Mouse (Mus musculus): ENCODE measurements at regions not wholly inside any gene's neighbourhood (a gene's known extent, or its start where the extent isn't known, plus 50 kb on each side); places are given as distances from the start of the nearest gene placed in this dataset.

DNA sequence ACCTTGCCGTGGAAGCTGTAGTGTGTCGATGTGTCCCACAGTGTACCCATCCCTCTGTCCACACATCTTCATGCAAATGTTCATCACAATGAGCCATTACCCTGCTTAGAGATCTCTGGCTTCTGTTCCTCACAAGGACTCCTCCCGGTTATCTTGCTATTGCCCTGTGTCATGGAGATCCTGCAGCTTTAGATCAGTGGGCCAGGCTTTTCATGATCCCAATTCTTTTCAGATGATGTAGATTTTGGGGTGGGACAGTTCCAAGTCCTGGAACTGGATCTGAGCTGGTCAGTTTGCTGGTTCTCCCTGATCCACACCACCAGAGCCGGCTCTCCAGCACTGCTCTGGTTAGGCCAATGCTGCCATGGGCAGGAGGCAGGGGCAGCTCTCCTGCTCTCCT lies 161.2 kb downstream of the Tfap2c start:
- no peak for DNase-seq

DNA sequence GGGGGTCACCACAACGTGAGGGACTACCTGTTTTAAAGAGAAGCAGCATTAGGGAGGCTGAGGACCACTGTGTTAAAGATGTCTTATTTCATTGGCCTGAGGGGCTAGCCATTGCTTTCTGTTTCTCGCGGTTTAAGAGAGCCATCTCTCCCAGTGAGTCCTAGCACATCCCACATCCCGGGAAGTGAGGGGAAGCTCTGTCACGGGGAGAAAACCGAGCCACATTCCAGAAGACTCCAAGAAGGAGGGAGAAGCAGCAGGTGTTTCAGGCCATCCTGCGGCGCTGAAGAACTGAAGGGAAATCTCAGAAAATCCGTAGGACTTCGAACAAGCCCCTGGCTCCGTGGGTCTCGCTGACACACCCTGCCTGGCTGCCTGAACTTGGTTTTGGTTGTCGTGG lies 177.3 kb downstream of the Tfap2c start:
- DNase-seq = no peak

DNA sequence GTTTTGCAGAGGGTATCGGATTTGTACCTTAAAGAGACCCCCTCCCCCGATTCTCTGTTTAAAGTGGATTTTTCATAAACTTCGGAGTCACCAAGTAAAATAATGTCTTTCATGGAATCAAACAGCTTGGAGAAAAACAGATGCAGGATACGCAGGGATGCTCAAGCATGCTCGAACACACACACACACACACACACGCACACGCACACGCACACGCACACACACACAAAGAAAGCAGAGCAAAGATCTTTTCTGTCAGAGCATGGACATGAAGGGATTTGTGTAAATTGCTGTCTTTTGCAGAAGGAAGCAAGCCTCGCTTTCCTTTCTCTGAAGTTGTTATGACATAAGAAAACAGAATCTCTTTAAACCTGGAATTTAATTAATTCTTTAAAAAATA lies 178.2 kb downstream of the Tfap2c start:
- no peak for DNase-seq

DNA sequence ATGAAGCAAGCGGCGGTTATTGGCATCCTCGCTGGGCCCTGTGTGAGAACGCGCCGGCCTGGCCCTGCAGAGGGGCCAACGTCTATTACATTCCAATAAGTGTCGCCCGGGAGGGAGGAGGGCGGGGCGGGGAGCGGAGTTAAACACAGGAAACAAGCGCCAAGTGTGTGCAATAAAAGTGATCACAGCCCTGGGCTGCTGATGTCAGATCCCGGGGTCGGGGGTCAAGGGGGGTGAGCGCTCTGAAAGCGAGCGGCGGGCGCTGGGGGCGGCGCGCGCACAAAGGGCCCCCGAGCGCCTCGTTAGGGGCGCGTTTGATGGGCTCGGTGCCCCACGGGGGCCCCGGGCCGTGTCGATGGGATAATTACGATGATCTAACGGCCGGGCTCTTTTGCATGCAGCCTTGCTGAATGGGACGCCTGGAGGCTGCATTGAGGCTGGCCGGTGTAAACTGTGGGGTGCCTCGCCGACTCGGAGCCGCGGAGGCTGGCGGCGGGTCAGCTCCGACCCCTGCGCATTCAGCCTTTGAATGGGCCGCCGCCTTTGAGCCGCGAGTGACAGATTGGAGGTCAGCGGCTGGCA lies 178.9 kb downstream of the Tfap2c start:
- no peak for DNase-seq

DNA sequence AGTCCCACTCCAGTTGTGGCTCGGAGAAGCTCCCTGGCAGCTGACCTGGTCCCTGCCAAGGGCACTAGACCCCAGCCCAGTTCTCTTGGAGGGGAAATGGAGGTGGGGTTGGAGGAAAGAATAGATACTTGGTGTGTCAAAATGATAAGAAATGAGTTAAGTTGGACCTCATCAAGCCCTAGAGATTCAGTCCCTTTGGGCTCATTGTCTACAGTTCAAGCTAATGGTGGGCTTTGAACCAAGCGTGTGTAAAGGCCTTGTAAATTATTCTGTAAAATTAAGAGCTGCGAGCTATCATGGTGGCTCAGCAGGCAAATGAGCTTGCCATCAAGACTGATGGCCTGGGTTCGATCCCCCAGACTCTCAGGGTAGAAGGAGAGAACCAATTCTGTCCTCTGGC lies 179.8 kb downstream of the Tfap2c start:
- DNase-seq = no peak

DNA sequence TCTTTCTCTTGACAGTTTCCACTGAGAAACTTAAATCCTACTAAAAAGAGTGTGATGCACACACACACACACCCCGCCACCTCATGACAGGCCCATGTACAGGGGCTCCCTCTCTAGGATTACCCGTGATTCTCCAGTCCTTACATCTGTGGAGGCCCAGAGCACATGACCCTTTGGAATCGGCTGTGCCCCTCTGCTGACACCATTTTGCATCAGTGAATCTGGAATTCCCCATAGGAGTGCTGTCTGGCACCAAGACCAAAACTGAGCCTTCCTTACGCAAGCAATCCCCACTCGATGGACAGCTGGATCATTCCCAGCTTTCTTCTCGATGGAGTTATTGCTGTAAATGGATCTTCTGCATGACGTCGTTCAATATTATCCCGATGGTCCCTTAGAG lies 180.3 kb downstream of the Tfap2c start:
- DNase-seq = no peak

DNA sequence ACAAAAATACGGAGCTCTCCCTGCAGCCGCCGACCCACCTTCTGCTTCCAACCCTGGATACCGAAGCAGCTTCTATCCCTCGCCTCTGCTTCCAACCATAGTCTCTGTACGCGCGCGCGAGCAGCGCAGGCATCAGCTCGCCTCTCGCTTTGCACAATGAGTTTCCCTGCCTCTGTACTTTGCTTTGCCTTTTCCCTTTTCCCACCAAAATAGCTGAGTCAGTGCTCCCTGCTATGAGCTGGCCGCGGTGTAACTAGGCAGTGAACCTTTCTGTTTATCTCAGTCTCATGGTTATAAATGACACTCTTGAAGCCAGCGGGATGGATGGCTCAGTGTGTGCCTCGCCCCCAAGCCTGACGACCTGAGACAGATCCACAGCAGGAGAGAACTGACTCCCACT lies 182.0 kb downstream of the Tfap2c start:
- no peak for DNase-seq

DNA sequence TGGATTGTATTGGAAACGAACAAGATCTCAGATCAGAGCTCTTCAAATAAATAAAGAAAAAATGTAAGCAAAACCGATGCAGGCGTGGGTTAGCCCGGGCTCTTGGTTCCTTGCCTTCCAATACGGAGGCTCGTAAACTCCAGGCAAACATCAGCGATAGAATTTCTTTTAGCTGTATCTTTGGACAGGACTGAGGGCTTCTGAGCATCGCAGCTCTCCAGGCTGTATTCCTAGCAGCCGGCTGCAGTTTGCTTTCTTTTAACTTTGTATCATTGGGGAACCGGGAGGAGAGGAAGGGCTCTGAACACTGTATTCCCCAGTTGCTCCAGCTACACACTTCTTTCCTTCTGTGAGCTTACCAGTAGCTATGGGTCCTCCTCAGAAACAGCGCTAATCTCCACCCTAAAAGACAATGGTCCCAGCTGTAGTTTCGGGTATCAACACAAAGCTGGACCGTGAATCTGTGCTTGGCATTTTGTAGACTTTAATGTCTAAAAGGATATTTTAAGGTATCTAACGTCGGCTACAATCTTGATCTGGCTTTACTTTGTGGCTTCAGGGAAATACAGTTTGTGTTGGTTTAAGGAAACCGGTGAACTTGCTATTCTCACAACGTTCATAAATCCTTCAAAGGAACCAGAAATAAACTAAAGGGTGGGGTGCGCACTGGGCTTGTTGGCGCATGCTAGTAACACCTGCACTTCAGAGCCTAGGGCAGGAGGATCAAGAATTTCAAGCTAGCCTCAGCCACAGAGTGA lies 183.2 kb downstream of the Tfap2c start:
- no peak for DNase-seq

DNA sequence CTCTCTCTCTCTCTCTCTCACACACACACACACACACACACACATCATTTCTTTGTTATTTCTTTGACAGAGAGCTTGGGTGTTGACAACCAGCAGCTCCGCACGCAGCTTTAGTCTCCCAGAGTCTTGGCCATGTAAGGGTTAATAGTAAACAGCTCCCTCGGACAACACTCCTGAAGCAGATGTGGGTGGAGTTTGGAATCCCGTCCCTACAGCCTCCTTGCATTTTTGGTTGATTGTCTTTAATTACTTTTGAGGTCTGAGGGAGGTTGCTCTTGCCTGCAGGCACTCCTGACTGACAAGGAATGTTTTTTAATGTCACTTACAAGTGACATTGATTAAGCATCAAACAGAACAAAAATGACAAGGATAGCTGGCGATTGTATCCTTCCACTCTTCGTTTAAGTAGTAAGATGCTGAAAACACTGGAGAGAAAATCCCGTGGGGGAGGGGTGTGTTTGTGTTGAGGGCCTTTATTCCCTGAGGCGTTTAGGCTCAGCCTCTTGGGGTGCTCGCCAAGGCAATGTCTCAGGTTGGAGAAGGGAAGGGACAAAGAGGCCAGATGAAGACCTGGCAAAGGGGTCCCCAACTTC lies 184.1 kb downstream of the Tfap2c start:
- DNase-seq = no peak

DNA sequence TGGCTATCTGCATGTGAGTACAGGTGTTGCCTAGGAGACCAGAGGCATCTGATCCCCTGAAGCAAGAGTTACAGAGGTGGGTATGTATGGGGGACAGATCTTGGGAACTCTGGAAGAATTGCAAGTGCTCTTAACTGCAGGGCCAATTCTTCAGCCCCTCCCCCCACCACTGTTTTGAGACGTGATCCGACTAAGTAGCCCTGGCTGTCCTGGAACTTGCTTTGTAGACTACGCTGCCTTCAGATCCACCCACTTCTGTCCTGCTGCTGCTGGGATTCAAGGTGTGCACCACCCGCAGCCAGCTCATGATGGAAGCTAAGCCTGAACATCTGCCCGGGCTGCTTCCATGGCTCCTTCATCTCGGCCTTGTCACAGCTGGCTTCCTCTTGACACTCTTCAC lies 186.2 kb downstream of the Tfap2c start:
- DNase-seq = no peak

DNA sequence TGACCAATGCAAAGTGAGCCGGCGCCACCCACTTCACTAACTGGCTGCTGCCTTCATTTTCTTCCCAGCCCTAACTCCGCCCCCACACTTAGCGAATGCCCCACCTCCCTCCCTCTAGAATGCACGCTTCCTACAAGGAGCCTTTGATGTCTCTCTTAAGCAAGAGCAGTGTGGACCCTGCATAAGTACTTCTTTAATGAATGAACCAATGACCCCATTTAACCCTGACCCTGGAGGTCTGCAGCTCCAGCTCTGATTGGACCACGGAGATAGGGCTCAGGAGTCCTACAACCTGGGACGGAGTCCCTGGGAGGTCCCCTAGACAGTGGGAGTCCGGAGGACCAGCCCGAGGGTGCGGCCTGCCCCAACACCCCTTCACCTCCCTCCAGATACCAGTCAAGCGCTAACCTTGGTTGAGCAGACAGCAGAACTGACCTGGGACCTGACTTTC lies 189.7 kb downstream of the Tfap2c start:
- DNase-seq = no peak

DNA sequence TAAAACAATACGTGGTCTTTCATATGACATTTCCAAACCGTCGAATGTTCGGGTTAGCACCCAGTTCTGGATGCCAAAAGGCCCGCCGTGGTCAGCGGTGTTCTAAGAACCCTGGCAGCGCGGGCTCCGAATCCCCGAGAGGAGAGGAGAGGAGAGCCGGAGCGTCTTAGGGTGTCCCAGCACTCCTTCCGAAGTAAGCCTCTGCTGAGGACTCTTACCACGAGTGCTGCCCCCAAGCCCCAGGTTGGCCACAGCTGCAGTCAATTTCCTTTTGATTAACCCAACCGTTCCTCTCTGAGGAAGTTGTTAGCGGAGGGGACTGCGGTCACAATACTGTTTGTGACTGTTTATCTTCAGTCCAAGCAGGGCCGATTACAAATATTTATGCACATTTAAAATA lies 190.1 kb downstream of the Tfap2c start:
- DNase-seq = no peak

DNA sequence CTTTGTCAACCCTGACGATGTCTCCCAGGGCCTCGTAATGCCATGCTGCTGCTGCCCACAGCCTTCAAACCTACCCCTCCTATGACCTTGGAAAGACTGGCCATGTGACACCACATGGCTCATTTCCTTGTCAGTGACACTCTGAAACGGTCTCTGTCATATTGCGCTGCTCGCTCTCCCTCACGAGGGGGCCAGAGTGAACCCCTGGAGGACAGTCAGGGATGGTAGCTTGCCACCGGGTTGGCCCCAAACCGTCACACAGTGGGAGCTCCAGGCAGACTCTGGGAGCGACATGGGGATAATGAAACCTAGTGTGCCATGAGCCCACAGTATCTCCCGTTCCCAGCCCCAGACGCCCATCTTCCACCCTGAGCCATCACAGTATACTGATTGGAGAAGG lies 188.8 kb downstream of the Bmp7 start:
- no peak for DNase-seq

DNA sequence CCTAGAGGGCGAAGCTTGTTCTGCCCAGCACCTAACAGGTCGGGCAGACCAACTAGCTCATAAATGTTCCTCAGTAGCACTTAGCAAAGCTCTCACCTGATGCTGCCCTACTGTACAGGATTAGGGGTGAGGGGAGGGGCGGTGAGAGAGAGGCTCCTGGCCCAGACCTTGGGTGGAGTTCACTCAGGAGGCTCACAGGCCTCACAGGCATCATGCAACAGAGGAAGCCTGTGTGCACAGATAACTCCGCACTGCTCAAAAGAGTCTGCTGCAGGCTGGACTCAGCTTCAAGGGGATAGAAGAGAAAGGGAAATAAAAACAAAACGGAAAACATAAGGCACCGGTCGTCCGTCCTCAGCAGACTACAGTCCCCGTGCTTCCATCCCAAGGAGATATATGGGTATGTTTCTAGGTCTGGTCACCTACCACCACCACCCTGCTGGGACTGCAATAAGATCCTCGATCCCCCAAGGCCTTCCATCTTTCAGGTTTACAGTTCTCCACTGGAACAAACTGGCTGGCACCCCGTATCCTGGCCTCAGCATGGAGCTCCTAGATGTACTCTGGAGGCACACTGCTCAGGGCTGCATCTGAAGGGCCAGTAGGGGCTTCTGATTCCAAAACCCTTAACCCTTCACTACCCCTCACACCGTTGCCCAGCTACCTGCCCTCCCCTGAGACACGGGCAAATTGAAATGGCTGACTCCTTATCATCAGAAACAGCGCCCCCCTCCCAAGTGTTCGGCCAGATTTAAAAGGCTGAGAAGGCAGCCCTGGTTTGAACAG lies 184.2 kb downstream of the Bmp7 start:
- DNase-seq = no peak

DNA sequence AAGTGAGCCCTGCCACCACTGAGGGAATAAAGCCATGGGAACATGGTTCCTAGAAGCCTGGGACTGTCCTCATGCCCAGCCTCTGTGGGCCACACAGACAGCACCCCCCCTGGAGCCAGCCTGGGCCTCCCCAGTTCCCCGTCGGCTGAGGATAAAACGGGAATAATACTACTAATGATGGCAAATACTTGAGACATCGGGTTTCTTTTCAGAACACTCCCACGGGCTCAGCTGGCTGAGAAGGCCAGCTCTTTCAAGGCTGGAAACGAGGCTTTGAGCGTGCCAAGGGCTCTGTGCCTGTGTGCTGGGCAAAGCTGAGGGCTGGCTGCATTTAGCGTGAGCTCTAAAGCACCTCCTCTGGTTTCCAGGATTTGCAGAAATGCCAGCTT lies 183.7 kb downstream of the Bmp7 start:
- peak; percentile 66 for DNase-seq

DNA sequence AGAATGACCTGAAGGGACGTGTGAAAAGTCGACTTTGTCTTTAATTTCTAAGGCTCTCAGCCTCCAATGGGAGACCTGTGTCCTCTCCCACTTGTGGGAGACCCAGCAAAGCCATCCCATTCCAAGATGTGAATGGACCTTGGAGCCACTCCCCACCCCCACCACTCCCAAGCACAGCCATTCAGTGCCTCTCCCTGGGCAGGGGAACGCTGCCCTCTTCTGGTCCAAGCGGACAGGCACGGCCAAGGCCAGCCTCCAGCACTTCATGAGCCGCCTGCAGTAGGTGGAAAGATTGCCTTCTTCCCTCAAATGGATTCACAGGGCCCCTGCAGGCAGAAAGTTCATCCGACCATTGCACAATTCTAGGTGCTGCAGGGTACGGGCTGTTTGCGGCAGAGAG lies 181.6 kb downstream of the Bmp7 start:
- peak; percentile 12 for DNase-seq

DNA sequence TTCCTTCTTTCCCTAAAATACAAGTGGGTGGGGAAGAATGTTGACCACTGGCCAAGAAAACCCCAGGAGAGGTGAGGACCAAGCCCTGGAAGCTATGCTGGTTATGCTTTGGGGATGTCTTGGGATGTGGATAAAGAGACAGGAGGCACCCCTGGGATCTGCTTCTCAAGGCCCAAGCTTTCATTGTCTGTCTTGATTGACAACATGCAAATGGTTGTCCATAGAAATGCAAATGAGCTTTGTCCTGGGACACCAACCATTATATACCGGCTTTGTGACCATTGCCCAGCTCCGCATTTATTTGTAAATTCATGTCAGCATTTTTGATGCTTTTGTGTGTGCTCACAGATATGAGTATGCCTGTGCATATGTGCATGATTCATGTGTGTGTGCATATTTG lies 174.9 kb downstream of the Bmp7 start:
- DNase-seq = no peak

DNA sequence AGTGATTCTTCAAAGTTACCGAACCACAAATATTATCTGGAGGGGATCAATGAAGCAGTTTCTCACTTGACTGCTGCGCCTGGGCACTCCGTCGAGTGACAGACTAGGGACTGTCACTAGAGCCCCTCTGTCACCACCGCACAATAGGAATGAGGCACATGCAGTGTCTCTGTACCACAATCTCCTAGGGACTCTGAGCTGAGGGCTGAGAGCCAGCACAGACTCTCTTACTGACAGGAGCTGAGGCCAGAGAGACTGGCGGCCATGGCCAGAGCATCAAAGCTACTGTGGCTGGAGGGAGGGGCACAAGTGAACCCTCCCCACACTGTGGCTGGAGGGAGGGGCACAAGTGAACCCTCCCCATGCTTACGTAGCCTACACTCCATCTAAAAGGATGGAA lies 173.7 kb downstream of the Bmp7 start:
- no peak for DNase-seq

DNA sequence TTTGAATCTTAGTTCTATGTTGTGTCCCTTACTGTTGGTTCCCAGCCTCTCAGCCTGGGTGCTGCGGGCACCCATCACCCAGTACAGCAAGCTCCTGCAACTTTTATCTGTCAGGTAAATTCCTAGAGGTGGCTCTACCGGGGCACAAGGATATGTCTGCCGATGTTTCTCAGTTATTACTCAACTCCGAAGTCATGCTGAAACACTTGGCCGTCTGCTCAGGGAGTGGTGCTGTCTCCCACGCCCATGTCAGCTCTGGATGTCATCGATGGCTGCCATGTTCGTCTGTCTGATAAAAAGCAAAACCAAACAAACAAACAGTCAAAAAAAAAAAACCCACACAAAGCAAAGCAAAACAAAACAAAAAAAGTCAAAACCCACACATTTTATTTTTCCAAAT lies 171.4 kb downstream of the Bmp7 start:
- no peak for DNase-seq

DNA sequence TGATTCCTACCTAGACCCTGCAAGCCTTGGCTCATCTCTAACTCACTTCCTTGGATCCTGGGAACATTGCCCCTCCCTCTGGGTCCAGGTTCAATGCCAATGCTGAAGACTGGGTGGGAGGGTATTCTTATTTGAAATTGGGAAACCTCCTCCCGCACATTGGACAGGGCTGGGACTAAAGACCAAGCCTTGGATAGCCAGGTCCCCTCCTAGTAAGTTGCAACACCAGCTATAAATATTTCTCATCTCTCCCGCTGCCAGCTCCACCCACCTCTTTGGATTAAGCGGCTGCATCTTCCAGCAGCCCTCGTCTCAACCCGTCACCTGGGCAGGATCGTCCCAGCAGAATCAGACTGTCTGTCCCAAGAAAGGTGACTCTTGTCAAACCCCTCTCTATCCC lies 170.1 kb downstream of the Bmp7 start:
- no peak for DNase-seq

DNA sequence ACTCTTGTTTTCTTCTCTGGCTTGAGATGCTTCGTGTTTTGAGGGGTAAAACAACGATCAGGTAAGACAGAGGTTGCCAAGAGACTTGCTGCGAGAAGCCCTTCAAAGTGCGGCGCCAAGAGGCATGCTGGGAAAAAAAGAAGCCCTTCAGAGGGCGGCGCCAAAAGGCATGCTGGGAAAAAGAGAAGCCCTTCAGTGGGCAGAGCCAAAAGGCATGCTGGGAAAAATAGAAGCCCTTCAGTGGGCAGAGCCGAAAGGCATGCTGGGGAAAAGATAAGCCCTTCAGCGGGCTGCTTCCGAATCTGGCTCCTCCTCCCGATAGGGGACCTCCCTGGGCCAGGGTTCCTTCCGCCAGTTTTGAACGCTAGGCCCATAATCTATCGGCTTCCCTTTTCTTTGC lies 169.5 kb downstream of the Bmp7 start:
- DNase-seq = no peak

DNA sequence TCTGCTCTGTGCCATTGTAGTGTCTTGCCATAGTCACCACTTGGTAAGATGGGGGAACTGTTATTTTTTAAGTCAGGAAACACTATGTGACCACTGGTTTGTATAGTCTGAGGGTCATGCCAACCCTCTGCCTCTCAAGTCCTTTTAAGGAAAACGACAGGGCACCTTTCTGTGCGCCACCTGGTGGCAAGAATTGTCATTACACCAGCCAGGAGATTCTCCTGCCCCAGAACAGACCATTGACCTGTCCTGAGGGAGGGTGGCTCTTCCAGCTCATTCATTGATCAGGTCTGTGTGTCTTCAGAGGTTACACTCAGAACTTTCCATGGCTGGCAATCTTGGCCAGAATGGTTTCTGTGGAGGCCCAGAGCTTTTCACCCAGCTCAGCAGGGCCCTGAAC lies 166.9 kb downstream of the Bmp7 start:
- no peak for DNase-seq

DNA sequence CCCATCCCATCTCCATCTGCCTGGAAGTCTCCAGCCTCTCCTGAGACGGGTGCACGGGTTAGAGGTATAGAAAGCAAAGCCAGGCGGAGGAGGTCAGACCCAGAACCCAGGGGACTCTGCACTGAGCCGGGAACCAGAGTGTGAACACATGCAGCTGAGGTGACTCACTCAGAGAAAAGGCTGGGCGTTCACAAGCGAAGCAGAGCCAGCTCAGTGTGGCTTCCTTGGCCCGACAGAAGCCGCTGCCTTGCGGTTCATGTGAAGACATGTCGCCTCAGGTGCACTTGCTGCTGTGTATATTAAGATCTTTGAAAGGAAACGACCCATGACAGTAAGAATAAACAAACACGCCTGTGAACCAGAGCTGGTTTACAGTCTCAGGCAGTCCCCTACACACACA lies 163.6 kb downstream of the Bmp7 start:
- DNase-seq = no peak

DNA sequence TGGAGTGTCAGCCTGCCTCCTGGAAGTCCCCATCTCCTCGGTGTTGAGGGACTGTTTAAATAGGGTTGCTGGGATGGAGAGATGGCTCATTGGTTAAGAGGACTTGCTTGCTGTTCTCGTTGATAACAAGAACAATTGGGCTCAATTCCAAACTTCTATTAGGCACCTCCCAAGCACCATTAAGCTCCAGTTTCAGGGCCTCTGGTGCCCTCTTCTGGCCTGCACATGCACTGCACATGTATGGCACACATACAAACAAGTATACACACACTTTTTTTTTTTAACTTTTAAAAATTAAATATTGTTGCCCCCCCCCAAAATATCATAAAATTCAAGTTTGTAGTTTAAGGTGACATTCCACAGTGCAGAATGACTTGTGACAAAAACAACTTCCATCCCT lies 162.3 kb downstream of the Bmp7 start:
- DNase-seq = no peak

Data from layer of hippocampus, adult 9-11 months (tissue).